Mouse (Mus musculus) midbrain, postnatal 0 days (tissue): ENCODE measurements around the gene Gpr85. TPM values are rescaled to one million over a fixed set of nuclear protein-coding genes. Genes with fewer than 3 reads are reported as not detected.
A peak's percentile ranks its signal among the peaks of the same experiment; 100 is the strongest.

Source experiments
- ATAC-seq: fragments of 200-750 bp; cut with Nextera tagmentation; 2 replicates; pipeline ENCODE4 v1.8.0; 2017; ENCODE audit warnings: moderate number of reproducible peaks, mild to moderate bottlenecking, moderate TSS enrichment, moderate library complexity; ENCODE audit not compliant: low FRiP score
- DNase-seq: peaks from one replicate; pipeline ENCODE4 v3.0.0-alpha.2; 2015; ENCODE audit warnings: low spot score
- H3K27ac ChIP-seq: fragments of 300-500 bp; sonication (generic); 2 replicates; pipeline ENCODE4 v1.5.1; 2014; ENCODE audit warnings: low read depth, mild to moderate bottlenecking, low read length, mixed read lengths
- H3K27me3 ChIP-seq: fragments of 300-500 bp; sonication (generic); 2 replicates; pipeline ENCODE4 v1.6.1; 2014; ENCODE audit warnings: low read length, control low read depth, mixed read lengths; ENCODE audit not compliant: insufficient read depth
- H3K36me3 ChIP-seq: fragments of 300-500 bp; sonication (generic); 2 replicates; pipeline ENCODE4 v1.6.1; 2014; ENCODE audit warnings: low read length, control low read depth, mixed read lengths; ENCODE audit not compliant: insufficient read depth
- H3K4me1 ChIP-seq: fragments of 300-500 bp; sonication (generic); 2 replicates; pipeline ENCODE4 v1.6.1; 2014; ENCODE audit warnings: mild to moderate bottlenecking, control low read depth, antibody characterized with exemption, low read length, mixed read lengths; ENCODE audit not compliant: insufficient read depth
- H3K4me2 ChIP-seq: fragments of 300-500 bp; sonication (generic); 2 replicates; pipeline ENCODE4 v1.6.1; 2014; ENCODE audit warnings: low read depth, mild to moderate bottlenecking, low read length, mixed read lengths; ENCODE audit not compliant: poor library complexity, severe bottlenecking
- H3K4me3 ChIP-seq: fragments of 300-500 bp; sonication (generic); 2 replicates; pipeline ENCODE4 v1.5.1; 2014; ENCODE audit warnings: low read depth, mild to moderate bottlenecking, low read length, moderate library complexity
- H3K9ac ChIP-seq: fragments of 300-500 bp; sonication (generic); replicated peaks from 2 replicates; pipeline ENCODE4 v1.6.1; 2014; ENCODE audit warnings: mild to moderate bottlenecking, low read length, moderate library complexity, mixed read lengths; ENCODE audit not compliant: poor library complexity, severe bottlenecking
- H3K9me3 ChIP-seq: fragments of 300-500 bp; sonication (generic); 2 replicates; pipeline ENCODE4 v1.6.1; 2016; ENCODE audit warnings: low read length, control low read depth
- CTCF ChIP-seq: IDR thresholded peaks from 2 replicates; pipeline ENCODE4 v1.5.1; 2016; ENCODE audit warnings: antibody characterized with exemption, mild to moderate bottlenecking
- WGBS: fragments of 180-500 bp; shearing (Covaris S2); extraction: QIAGEN DNeasy Blood & Tissue Kit; methylation state at CpG from one replicate; pipeline ENCODE4 v1.1.7; 2014; 5-methylcytosine and 5-hydroxymethylcytosine counted together
- polyA plus RNA-seq: library from polyadenylated mRNA; unstranded; fragments of >200 nt; fragmentation: Nextera tagmentation; extraction: Ambion mirVana; gene quantifications from 2 replicates; pipeline ENCODE4 v1.2.1, GENCODE M21; 2015
- total RNA-seq: library from RNA; depleted of rRNA; stranded (reverse); fragments of >200 nt; gene quantifications from 2 replicates; pipeline ENCODE4 v1.2.3, GENCODE M21; 2014; rRNA removed

Gpr85 gene
- total RNA-seq (121 and 134 TPM in 2 replicates), polyA plus RNA-seq (119 and 122 TPM in 2 replicates)

- TF ChIP-seq CTCF = peak; percentile 21; the same call in 1 of the 2 replicates
- ATAC-seq (peak; percentile 59; the same call in 1 of the 2 replicates), DNase-seq (peak; percentile 58)
- peak within 1 kb of the TSS; percentile 76 for H3K4me2 ChIP-seq
- H3K4me3 ChIP-seq = peak within 1 kb of the TSS; percentile 77
- no peaks in the 10 kb centered on the region for H3K27me3 ChIP-seq
- H3K27ac ChIP-seq = peak within 1 kb of the TSS; percentile 99
- peak within 1 kb of the TSS; percentile 99 for H3K9ac ChIP-seq
- no peaks in the 10 kb centered on the region for H3K9me3 ChIP-seq
- no peaks in the 10 kb centered on the region for H3K36me3 ChIP-seq
- H3K4me1 ChIP-seq = no peaks in the 10 kb centered on the region
- 23% methylated on average over 18 of the region's 18 CpGs for WGBS
Measured at GRCm38 (mm10) chr6:13839345-13840054, at the start of gene Gpr85. Gene Gpr85 (minus strand): TSS chr6:13839942.

GRCm38 (mm10) chr6:13884877-13885592, 45.3 kb upstream of the Gpr85 start:
- WGBS = 88% methylated on average over 3 of the region's 3 CpGs
- H3K4me2 ChIP-seq = no peak overlapping the region
- H3K4me3 ChIP-seq = no peak overlapping the region
- ATAC-seq (no peak), DNase-seq (peak; percentile 32)
- H3K9ac ChIP-seq = no peak overlapping the region
- H3K27ac ChIP-seq = no peak overlapping the region
- no peaks in the 10 kb centered on the region for H3K4me1 ChIP-seq
- no peaks in the 10 kb centered on the region for H3K36me3 ChIP-seq
- TF ChIP-seq CTCF = no peak
- H3K9me3 ChIP-seq = 0 out of 2 replicates have a peak, but pooled peaks cover 7% of the 10 kb centered on the region
- no peaks in the 10 kb centered on the region for H3K27me3 ChIP-seq

GRCm38 (mm10) chr6:13882919-13883318, 43.2 kb upstream of the Gpr85 start:
- H3K4me2 ChIP-seq = no peak overlapping the region
- no peaks in the 10 kb centered on the region for H3K36me3 ChIP-seq
- H3K9ac ChIP-seq = no peak overlapping the region
- no peaks in the 10 kb centered on the region for H3K27me3 ChIP-seq
- H3K9me3 ChIP-seq = 0 out of 2 replicates have a peak, but pooled peaks cover 7% of the 10 kb centered on the region
- H3K27ac ChIP-seq = no peak overlapping the region
- no peak overlapping the region for H3K4me3 ChIP-seq
- DNase-seq (no peak), ATAC-seq (no peak)
- H3K4me1 ChIP-seq = no peaks in the 10 kb centered on the region
- no peak for TF ChIP-seq CTCF

GRCm38 (mm10) chr6:13873959-13874358, 34.2 kb upstream of the Gpr85 start:
- H3K27ac ChIP-seq = no peak overlapping the region
- H3K9me3 ChIP-seq = no peaks in the 10 kb centered on the region
- H3K4me1 ChIP-seq = no peaks in the 10 kb centered on the region
- H3K4me3 ChIP-seq = no peak overlapping the region
- H3K36me3 ChIP-seq = no peaks in the 10 kb centered on the region
- TF ChIP-seq CTCF = no peak
- 93% methylated on average over 2 of the region's 2 CpGs for WGBS
- no peak for DNase-seq
- ATAC-seq = no peak
- H3K4me2 ChIP-seq = no peak overlapping the region
- no peak overlapping the region for H3K9ac ChIP-seq
- H3K27me3 ChIP-seq = no peaks in the 10 kb centered on the region

GRCm38 (mm10) chr6:13872076-13872475, 32.3 kb upstream of the Gpr85 start:
- Histone ChIP-seq H3K27ac (no peak overlapping the region), H3K9ac (no peak overlapping the region), H3K9me3 (no peaks in the 10 kb centered on the region), H3K4me3 (no peak overlapping the region), H3K36me3 (no peaks in the 10 kb centered on the region), H3K4me2 (peak overlapping the region; percentile 75), H3K27me3 (no peaks in the 10 kb centered on the region), H3K4me1 (no peaks in the 10 kb centered on the region)
- no peak for DNase-seq
- ATAC-seq = no peak
- no peak for TF ChIP-seq CTCF
- WGBS = 80% methylated on average over 7 of the region's 7 CpGs

GRCm38 (mm10) chr6:13871625-13871958, 31.9 kb upstream of the Gpr85 start:
- Histone ChIP-seq H3K4me2 (peak overlapping the region; percentile 75), H3K9ac (peak overlapping the region; percentile 47), H3K27me3 (no peaks in the 10 kb centered on the region), H3K27ac (peak overlapping the region; percentile 72; the same call in 1 of the 2 replicates), H3K36me3 (no peaks in the 10 kb centered on the region), H3K9me3 (no peaks in the 10 kb centered on the region), H3K4me3 (peak overlapping the region; percentile 66), H3K4me1 (no peaks in the 10 kb centered on the region)
- DNase-seq (no peak), ATAC-seq (peak; percentile 62)
- 1% methylated on average over 7 of the region's 7 CpGs for WGBS
- no peak for TF ChIP-seq CTCF
